Mouse (Mus musculus) lung, postnatal 4 days (tissue): Measurements from ENCODE around the gene 5031439G07Rik.
"Not testable (repeated sequence)": the region's sequence is repeated elsewhere in the genome, so short reads cannot be mapped to it uniquely, and the experiment has no call there.

Experiments used
- DNase-seq, 2 experiments: peaks; one replicate each; pipeline ENCODE4 v3.0.0; 2021

Gene 5031439G07Rik

DNA sequence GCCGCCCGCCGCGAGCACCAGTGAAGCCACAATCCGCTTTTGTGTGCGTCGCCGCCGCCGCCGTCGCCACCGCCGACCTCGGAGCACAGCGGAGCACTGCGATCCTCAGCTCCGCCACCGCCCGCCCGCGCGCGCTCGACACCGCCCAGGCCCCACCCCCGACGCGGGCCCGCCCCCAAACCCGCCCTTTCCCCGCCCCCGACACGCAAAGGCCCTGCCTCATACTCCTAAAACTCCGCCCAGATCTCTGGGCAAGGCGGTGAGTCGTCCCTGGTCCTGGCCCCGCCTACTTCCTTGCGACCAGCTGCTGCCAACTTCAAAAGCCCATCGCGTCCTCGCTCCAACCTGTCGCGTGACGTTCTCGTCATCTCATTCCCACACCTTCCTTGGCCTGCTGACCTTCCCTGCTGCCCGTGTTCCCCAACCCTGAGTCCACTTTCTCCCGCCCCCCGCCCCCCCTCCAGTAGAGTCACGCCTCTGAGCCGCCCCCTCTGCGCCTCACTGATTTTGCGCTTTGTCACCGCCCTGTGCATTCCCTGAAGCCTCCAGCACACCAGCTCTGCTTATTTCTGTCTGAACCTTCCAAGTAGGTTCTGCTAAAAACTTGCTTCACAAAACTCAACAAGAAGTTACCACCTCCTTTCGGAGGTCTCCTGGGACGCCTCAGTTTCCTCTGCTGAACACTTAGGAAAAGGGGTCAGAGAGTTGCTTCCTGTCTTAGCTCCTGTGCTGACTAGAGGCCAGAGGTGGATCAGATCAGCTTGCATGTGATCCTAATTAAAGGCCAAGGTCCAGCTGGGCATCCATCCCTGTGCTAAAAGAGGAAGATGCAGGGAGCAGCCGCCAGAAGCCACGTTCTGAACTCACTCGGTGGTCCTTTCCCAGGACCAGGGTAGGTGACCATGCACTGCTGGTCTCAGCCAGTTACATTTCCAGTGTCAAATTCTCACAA lies at the start of gene 5031439G07Rik:
5031439G07Rik (minus strand) TSS at position 678 of the 952 bp plus-strand sequence.
- peak; percentile 93 to 95 for DNase-seq

DNA sequence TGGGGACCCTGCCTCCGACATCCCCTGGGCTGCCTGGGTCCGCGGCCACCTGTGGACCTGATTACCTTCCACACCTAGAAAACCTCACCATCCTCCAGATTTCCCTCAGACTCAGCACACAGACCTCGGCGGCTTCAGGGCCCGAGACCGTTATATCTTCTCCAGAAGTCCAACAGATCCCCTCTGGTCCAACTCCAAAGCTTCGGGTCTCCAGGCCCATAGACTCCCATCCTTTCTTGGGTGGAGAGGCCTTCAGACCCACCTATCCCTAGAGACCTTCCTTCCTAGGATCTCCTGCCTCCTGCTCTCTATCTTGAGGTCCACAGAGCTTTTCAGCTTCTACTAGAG lies 49.0 kb upstream of the 5031439G07Rik start:
- no peak for DNase-seq

DNA sequence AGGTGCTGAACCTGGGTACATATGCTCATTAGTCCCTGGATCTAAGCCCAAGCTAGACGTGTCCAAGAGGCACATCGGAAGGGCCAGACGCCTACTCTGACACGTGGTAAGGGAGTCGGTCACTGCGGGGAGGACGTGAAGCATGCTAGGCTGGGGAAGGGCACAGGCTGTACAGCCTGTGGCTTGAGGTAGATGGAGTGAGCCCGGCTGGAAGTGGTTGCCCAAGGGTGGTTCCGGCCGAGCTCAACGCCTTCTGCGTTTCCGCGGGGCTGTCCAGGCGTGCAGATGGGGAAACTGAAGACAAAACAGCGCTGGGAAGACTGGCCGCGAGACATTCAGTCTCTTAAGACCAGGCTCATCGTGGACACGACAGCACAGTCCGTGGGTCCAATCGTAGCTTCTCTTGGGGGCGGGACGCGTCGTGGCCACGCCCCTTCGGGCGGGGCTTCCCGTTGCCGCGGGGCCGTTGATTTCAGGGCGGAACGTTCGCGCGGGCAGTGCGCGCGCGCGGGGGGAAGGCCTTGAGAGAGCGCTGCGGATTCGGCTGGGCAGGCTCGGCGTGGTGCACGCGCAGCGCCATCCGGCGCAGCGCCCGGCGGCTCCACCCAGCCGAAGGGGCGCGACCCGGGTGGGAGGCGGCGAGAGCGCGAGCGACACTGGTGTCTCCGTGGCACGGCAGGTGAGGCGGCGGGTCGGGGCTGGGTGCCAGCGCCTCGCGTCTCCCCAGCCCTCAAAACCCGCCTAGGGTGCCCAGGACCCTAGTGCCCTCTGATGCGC lies 48.4 kb upstream of the 5031439G07Rik start:
- DNase-seq = peak; percentile 98 to 99

- peak; percentile 24 to 52 for DNase-seq
Observed at GRCm38 (mm10) chr15:85033916-85034315, 45.6 kb upstream of the 5031439G07Rik start.

- DNase-seq = peak; percentile 52 to 63
Observed at GRCm38 (mm10) chr15:85031866-85032265, 43.5 kb upstream of the 5031439G07Rik start.

- not testable (repeated sequence) for DNase-seq
Observed at GRCm38 (mm10) chr15:85030643-85031042, 42.3 kb upstream of the 5031439G07Rik start.

- not testable (repeated sequence) for DNase-seq
Observed at GRCm38 (mm10) chr15:85028648-85029047, 40.3 kb upstream of the 5031439G07Rik start, which contains the start of gene Fam118a. Fam118a (plus strand) TSS chr15:85028948.

- no peak for DNase-seq
Observed at GRCm38 (mm10) chr15:85027740-85028139, 39.4 kb upstream of the 5031439G07Rik start.

DNA sequence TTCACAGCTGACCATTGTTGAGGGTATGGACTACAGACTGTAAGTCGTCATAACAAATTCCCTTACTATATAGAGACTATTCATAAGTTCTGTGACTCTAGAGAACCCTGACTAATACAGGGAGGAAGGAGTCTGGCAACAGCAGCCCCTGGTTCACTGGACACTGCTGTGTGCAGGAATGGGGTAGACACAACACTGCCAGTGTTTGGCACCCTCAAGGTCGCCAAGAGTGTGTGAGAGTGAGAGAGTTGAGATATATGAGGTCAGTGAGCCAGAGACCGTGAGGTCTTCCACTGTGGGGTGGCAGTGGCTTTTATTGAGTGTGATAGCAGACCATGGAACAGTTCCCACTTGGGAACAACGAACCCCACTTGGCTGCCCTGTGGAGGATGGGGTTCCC lies 37.8 kb upstream of the 5031439G07Rik start:
- no peak for DNase-seq

DNA sequence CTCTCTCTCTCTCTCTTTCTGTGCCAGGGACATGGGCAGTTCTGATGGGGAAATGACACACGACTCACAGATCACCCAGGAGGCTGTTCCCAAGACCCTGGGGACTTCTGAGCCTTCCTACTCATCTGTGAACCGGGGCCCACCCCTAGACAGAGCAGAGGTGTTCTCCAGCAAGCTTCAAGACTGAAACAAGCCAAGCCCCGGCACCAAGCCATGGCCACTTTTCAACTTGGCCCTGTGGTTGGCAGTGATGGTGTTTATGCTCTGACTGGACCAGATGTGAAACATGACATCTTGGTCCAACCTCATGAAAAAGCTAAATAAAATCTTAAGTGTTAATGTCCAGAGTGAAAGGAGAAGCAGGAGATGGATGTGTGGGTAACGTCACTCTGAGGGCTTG lies 33.9 kb upstream of the 5031439G07Rik start:
- peak in 1 of 2 experiments; percentile 65 for DNase-seq

DNA sequence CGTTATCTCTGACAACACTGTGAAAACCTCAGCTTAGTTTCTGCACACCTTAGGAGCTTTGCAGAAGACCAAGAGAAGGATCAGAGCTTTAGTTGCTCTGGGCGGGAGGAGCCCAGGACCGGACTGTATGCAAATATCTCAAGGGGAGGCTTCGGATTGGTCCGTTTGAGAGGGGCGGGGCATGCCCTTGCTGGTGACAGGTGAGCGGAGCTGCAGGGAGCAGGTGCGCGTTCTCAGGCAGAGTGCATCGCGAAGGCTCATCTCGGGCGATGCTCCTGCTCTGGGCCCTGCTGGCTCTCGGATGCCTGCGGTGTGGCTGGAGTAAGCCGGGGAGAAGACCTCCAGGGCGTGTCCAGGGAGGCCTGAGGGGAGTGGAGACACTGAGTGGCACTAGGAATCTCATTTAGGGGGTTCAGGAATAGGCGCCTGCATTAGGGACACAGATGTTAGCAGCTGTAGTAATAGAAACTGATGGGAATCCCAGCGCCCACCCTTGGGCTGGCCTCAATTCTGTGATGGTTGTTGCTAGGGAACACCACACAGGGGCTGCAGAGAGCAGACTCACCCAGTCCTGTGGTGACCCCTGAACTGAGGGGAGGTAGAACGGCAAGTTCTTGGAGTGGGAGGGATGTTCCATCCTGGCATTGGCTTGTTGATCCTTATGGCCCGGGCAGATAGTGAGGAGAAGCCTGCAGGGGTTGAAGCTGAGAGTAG lies 28.8 kb upstream of the 5031439G07Rik start, which contains the start of gene Upk3a:
Upk3a (plus strand) TSS at position 191 of the 714 bp plus-strand sequence.
- peak; percentile 67 for DNase-seq

DNA sequence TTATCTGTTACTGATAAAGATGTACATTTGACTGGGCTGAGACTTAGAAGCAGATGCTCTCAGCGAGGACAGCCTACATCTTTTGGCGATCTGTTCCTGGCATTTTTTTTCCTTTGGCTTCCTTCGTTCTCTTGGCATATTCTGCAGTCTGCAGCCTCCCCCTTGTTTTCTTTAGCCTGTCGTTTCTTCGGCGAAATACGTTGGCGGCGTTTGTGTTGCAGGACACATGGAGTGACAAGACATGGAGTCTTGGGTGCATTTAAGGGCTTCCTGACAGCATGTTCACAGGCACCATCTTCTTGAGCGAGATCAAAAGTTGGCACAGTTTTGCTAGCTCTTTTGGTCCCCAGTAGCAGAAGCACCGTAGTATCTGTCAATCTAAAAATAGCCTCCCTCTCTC lies 27.4 kb upstream of the 5031439G07Rik start:
- DNase-seq = peak; percentile 28 to 39

- peak; percentile 46 to 49 for DNase-seq
Observed at GRCm38 (mm10) chr15:85012662-85013054, 24.3 kb upstream of the 5031439G07Rik start.

GRCm38 (mm10) chr15:85011895-85012661 lies 23.7 kb upstream of the 5031439G07Rik start:
- DNase-seq = peak; percentile 49 to 72

DNA sequence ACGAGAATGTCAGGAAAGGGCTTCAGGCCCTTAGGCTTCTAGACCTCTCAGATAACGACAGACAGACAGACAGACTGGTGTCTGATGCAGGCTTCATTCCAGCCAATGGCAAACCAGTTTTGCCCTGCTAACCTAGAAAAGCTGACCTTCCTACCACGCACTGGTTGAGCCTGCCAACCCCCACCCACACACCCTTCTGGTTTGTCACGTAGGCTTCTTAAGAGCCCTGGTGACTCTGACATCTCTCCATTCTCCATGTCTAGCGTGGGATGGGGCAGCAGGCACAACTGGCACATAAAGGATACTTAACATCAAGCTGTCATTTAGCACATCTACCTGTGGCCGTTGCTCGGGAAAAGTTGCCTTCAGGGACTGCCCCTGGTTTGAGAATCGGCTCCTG lies 21.3 kb upstream of the 5031439G07Rik start:
- DNase-seq = no peak

DNA sequence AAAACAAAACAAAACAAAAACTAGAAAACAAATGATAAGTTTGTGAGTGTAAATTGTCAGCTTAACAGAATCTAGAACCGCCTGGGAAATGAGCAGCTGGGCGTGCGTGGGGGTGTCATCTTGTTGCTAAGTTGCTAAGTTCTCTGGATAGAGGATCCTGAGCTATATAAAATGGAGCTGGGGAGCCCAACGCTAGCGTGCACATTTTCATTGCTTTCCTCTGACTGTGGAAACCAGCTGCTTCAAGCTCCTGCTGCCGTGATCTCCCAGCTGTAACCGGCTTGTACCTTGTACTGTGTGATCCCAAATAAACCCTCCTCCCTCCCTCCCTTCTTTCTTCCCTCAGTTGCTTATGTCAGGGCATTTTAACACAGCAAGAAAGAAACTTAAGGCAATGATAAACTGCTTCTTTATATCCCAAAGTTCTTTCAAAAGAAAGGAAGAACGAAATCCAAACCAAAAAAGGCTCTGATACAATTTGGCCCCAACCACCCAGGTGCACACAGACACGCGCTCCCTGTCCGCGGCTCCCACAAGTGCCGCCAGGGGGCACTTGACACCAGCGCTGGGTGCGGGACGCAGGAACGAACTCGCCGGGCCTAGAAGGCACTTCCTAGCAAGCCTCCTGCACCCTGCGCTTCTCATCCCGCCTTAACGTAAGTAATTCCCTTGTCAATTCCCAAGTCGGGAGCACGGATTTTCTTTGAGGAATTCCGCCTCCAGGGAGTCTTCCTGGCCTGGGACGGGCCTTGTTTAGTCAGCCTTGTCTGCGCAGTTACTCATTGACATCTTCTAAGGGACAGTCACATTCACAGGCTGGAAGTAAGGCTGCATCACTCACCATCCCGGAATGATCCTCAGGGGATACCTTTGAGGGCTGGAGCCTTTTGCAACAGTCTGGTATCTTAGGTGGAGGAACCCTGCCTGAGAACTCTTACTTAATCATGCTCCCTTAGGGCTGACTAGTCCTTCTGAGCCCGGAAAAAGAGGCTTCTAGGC lies 12.9 kb upstream of the 5031439G07Rik start:
- DNase-seq = peak; percentile 84 to 87

- no peak for DNase-seq
Observed at GRCm38 (mm10) chr15:84999911-85000310, 11.6 kb upstream of the 5031439G07Rik start.

DNA sequence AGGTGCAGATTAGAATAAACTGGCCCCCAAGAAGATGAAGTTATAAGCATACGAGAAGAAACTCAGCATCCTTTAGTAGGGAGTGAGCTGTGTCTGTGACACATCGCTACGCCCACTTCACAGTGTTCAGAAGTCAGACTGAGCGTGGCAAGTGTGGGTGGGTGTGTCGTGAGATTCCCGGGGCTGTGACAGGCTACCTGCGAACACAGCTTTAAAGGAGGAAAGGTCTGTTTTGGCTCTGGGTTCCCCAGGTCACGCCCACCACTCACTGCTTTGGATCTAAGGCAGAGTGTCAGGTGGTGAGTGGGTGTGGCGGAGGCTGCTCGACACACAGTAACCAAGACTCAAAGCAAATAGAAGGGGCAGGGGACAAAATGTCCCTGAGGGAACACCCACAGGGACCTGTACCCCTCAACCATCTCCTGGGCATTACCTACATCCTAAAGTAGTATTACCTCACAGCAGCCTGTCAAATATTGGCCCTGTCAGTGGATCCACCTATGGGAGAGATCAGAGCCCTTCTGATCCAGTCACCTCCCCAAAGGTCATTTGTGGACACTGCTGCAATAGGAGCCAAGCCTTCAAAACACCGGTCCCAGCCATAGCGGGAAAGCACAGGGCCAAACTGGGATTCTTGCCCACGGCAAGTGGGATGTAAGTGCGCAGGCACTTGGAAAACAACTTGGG lies 9.6 kb upstream of the 5031439G07Rik start:
- DNase-seq = no peak

DNA sequence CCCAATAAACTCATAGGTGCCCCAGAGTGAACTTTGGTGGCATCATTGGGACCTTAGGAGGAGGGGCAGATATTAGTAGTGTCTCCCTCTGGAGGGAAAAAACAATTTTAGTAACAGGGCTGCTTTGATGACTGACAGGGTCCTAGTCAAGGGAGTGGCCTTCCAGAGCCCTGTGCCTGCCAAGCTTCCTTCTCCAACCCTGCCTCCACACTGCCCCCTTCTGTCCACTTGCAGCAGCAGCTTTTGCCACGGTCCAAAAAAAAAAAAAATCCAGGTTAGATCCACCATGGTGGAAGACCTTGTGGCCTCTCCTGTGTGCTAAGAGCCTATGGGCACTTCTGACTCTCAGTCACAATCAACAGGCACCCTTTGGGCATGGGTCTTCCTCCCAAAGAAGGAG lies 7.6 kb upstream of the 5031439G07Rik start:
- peak; percentile 70 to 81 for DNase-seq

GRCm38 (mm10) chr15:84995041-84995440 lies 6.7 kb upstream of the 5031439G07Rik start:
- no peak for DNase-seq
